Mouse (Mus musculus) megakaryocyte, embryonic 14.5 days (primary cell): Measurements from ENCODE around the gene Usp37. TPM values are rescaled to one million over a fixed set of nuclear protein-coding genes. Genes with fewer than 3 reads are reported as not detected.
A peak's percentile ranks its signal among the peaks of the same experiment; 100 is the strongest.
"Not testable (repeated sequence)": the region's sequence is repeated elsewhere in the genome, so short reads cannot be mapped to it uniquely, and the experiment has no call there.

ENCODE experiments used
- H3K27me3 ChIP-seq: replicated peaks from 2 replicates; pipeline ENCODE3; 2012; ENCODE audit warnings: inconsistent platforms
- H3K36me3 ChIP-seq: replicated peaks from 2 replicates; pipeline ENCODE3; 2012; ENCODE audit warnings: low read length, inconsistent platforms, mixed read lengths
- H3K4me1 ChIP-seq: 2 replicates; pipeline ENCODE4 v1.6.1; 2012; ENCODE audit warnings: inconsistent platforms
- H3K4me3 ChIP-seq: replicated peaks from 2 replicates; pipeline ENCODE3; 2012; ENCODE audit warnings: moderate library complexity, mild to moderate bottlenecking, inconsistent platforms
- H3K9me3 ChIP-seq: 2 replicates; pipeline ENCODE4 v1.6.1; 2012; ENCODE audit warnings: inconsistent platforms
- FLI1 ChIP-seq: IDR thresholded peaks from 2 replicates; pipeline ENCODE4 v1.6.1; 2012; ENCODE audit warnings: low read length, inconsistent platforms, mixed read lengths
- GATA1 ChIP-seq: IDR thresholded peaks from 3 replicates; pipeline ENCODE4 v1.6.1; 2012; ENCODE audit warnings: mixed read lengths, low read length, inconsistent platforms, borderline replicate concordance
- polyA plus RNA-seq: library from polyadenylated mRNA; stranded (reverse); fragments of >175 nt; gene quantifications from 2 replicates; pipeline ENCODE4 v1.2.3, GENCODE M21; 2012; ENCODE audit warnings: low replicate concordance; ENCODE audit not compliant: insufficient read depth

The Usp37 gene
- polyA plus RNA-seq, 1 experiment = 0.17 TPM

DNA sequence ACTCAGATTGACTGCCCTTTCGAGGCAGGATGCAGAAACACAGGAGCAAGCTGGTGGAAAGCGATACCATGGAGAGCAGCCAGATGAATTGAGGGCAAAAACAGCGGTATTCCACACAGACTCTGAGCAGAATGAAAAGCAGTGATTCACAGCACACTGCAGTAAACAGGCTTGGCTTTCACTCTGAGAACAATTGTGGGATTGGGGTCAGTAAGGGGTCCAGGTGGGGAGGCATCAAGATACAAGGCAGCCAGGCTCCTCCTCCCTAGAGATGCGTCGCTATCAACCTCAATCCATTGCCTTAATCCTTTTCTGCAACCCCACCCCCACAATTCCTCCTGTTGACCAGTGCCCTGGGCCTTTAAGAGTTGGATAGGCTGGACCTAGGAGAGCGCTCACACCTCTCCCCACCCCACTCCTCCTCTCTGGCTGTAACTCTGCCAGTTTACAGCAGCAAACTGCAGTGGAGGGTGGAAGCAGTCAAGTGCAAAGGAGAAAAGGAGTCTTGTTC is 1.6 kb downstream of the Usp37 start, which contains the start of gene Plcd4:
TSS of gene Plcd4 (plus strand) at position 438 of the 511 bp plus-strand sequence.
- Histone ChIP-seq H3K27me3 (peaks cover 51% of the 10 kb centered on the region), H3K36me3 (no peaks in the 10 kb centered on the region), H3K9me3 (no peaks in the 10 kb centered on the region), H3K4me1 (peaks cover 4% of the 10 kb centered on the region; the same call in 1 of the 2 replicates), H3K4me3 (no peak within 1 kb of the TSS)
- TF ChIP-seq GATA1 = no peak
- no peak for TF ChIP-seq FLI1

GRCm38 (mm10) chr1:74538650-74539049 is 5.4 kb downstream of the Usp37 start:
- Histone ChIP-seq H3K27me3 (peaks cover 25% of the 10 kb centered on the region), H3K36me3 (no peaks in the 10 kb centered on the region), H3K4me1 (peaks cover 11% of the 10 kb centered on the region), H3K4me3 (no peak overlapping the region), H3K9me3 (no peaks in the 10 kb centered on the region)
- no peak for TF ChIP-seq GATA1
- TF ChIP-seq FLI1 = no peak

GRCm38 (mm10) chr1:74528589-74528988 is 15.5 kb downstream of the Usp37 start:
- Histone ChIP-seq H3K27me3 (no peaks in the 10 kb centered on the region), H3K9me3 (no peaks in the 10 kb centered on the region), H3K4me3 (no peak overlapping the region), H3K36me3 (peaks cover 95% of the 10 kb centered on the region), H3K4me1 (no peaks in the 10 kb centered on the region)
- TF ChIP-seq FLI1 (no peak), GATA1 (no peak)

DNA sequence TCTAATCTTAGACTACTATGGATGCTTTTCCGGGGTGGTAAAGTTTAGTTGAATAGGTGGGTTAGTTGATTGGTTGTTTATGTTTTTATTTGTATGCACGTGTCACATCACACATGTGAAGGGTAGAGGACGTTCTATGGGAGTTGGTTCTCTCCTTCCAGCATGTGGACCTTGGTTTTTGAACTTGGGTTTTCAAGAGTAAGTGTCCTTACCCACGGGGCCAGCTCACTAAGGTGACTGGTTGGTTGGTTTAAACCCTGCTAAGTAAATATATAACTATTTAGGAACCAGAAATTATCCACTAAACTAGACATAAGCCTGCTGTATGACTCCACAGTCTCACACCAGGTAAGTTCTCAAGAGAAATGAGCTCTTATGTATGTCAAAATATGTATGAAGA is 19.3 kb downstream of the Usp37 start:
- Histone ChIP-seq H3K36me3 (peaks cover 97% of the 10 kb centered on the region), H3K27me3 (no peaks in the 10 kb centered on the region), H3K4me3 (no peak overlapping the region), H3K9me3 (no peaks in the 10 kb centered on the region), H3K4me1 (no peaks in the 10 kb centered on the region)
- no peak for TF ChIP-seq GATA1
- TF ChIP-seq FLI1 = no peak

GRCm38 (mm10) chr1:74519875-74520274 is 24.2 kb downstream of the Usp37 start:
- Histone ChIP-seq H3K9me3 (no peaks in the 10 kb centered on the region), H3K27me3 (no peaks in the 10 kb centered on the region), H3K4me1 (peaks cover 12% of the 10 kb centered on the region; the same call in 1 of the 2 replicates), H3K36me3 (peaks cover 85% of the 10 kb centered on the region), H3K4me3 (no peak overlapping the region)
- no peak for TF ChIP-seq FLI1
- TF ChIP-seq GATA1 = no peak

DNA sequence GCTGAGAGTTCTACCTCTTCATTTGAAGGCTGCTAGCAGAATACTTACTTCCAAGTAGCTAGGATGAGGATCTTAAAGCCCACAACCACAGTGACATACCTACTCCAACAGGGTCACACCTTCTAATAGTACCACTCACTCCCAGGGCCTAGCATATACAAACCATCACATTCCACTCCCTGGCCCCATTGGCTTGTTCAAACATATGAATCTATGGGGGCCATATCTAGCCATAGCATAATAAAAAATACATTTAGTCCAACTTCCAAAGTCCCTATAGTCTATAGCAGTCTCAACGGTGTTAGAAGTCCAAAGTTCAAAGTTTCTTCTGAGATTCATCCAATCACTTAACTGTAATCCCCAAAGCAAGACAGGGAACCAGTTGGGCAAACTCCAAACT is 31.1 kb downstream of the Usp37 start:
- not testable (repeated sequence) for H3K9me3 ChIP-seq, H3K4me3 ChIP-seq, H3K27me3 ChIP-seq
- Histone ChIP-seq H3K36me3 (peaks cover 60% of the 10 kb centered on the region), H3K4me1 (peaks cover 29% of the 10 kb centered on the region)

DNA sequence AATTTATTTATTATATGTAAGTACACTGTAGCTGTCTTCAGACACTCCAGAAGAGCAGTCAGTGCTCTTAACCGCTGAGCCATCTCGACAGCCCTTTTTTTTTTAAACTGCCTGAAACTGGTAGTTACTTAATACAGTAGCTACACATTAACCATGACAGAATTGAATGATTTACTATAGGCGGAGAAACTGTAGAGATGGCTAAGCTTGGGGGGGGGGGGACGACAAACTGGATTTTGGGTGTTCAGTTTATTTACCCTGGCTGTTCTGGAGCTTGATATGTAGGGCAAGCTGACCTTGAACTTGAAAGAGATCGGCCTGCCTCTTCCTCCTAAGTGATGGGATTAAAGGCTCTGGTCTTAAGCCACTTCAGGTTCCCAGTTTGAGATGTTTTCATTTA is 32.8 kb downstream of the Usp37 start:
- TF ChIP-seq GATA1 = no peak
- TF ChIP-seq FLI1 = no peak
- Histone ChIP-seq H3K36me3 (peaks cover 48% of the 10 kb centered on the region), H3K27me3 (no peaks in the 10 kb centered on the region), H3K9me3 (no peaks in the 10 kb centered on the region), H3K4me3 (no peak overlapping the region), H3K4me1 (peaks cover 46% of the 10 kb centered on the region)

- peak overlapping the region; percentile 64 for H3K4me3 ChIP-seq
- TF ChIP-seq GATA1 (no peak), FLI1 (no peak)
- H3K36me3 ChIP-seq = peaks cover 26% of the 10 kb centered on the region
- H3K4me1 ChIP-seq = peaks cover 44% of the 10 kb centered on the region
- no peaks in the 10 kb centered on the region for H3K27me3 ChIP-seq
- no peaks in the 10 kb centered on the region for H3K9me3 ChIP-seq
Observed at GRCm38 (mm10) chr1:74507780-74508179, 36.3 kb downstream of the Usp37 start.

- TF ChIP-seq FLI1 (no peak), GATA1 (no peak)
- peaks cover 19% of the 10 kb centered on the region for H3K36me3 ChIP-seq
- no peaks in the 10 kb centered on the region for H3K27me3 ChIP-seq
- H3K4me1 ChIP-seq = peaks cover 48% of the 10 kb centered on the region
- no peaks in the 10 kb centered on the region for H3K9me3 ChIP-seq
- peak overlapping the region; percentile 99 for H3K4me3 ChIP-seq
Observed at GRCm38 (mm10) chr1:74506471-74506881, 37.6 kb downstream of the Usp37 start.

GRCm38 (mm10) chr1:74505721-74506464 is 38.2 kb downstream of the Usp37 start, which contains the start of gene Cnot9:
Gene Cnot9, plus strand, starts transcription at chr1:74506058.
- Histone ChIP-seq H3K4me1 (peaks cover 54% of the 10 kb centered on the region), H3K4me3 (peak within 1 kb of the TSS; percentile 99), H3K9me3 (no peaks in the 10 kb centered on the region), H3K36me3 (peaks cover 17% of the 10 kb centered on the region), H3K27me3 (no peaks in the 10 kb centered on the region)
- TF ChIP-seq FLI1 = peak; percentile 64; the same call in 1 of the 2 replicates
- TF ChIP-seq GATA1 = no peak
